Mouse (Mus musculus) kidney, adult 2 months (tissue): ENCODE results near the gene Nobox.

Experiments used
- CTCF ChIP-seq: fragments of 200-500 bp; conservative IDR thresholded peaks from 2 replicates; pipeline ENCODE4 v1.5.1; 2011; ENCODE audit warnings: low read depth, mild to moderate bottlenecking, control low read depth, low read length, moderate library complexity, mixed read lengths; ENCODE audit not compliant: insufficient read depth, insufficient read length
- POLR2A ChIP-seq: fragments of 200-500 bp; IDR thresholded peaks from one replicate; pipeline ENCODE4 v1.6.1; 2011; ENCODE audit warnings: low read depth, low read length, control low read depth

DNA sequence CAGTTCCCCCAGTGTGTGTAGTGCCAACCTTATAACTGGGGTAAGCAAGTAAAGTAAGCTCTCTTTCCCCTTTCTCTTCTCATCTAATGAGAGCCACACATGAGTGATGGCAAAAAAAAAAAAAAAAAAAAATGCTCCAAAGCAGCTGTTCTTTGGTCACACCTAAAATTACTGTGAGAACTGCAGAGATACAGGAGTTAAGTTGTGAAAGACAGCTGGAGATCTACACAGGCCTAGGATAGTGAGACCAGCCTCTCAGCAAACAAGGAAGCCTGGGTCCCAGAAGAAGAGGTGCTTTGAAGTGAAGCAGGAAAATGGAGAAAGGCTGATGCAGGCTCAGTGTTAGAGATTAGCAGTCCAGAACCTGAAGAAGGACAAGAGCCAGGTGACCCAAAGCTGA lies 3.2 kb upstream of the Nobox start:
- no peak for TF ChIP-seq POLR2A
- TF ChIP-seq CTCF, result no peak
